Mouse (Mus musculus): ENCODE results near the gene Fam209.

The Fam209 gene

DNA sequence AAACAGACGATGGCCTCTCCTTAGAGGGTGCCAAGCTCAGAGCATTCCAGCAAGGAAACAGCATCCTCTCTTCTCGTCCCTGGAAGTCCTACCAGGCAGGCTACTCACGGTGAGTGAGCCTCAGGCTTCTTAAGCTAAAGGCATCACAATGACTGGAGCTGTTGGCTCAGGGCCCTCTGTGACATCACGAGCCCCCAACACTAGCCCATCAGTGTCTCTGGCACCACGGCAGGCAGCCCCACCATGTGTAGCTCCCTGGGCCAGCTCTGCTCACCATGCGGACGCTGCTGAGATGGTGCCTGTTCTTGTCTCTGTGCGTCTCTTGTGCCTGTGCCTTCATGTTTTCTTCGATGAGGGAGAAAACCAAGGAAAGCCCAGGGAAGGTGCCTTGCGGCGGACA, at the start of gene Fam209:
Fam209 (plus strand) TSS at position 203 of the 400 bp plus-strand sequence.
- no peak for DNase-seq (ENCODE audit: low spot score in 2 of 2)

DNA sequence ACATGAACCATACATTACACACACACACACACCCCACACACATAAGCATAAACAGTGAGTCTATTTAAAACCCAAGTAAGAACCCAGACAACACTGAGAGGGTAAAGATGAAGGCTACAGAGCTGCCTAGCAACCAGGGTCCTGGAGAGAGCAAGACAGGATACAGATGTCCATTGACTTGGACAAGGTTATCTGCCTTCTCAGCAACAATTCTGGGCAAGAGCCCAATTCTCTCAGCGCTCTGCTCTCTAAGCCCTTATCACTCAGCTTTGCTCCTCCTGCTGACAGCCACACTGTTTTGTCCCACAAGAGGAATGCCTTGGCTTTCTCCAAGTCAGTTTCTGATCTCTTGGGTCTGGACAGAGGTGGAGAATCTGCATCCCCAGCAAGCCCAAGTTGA, 41.7 kb upstream of the Fam209 start:
- no peak for DNase-seq (ENCODE audit: low spot score in 2 of 2)

DNA sequence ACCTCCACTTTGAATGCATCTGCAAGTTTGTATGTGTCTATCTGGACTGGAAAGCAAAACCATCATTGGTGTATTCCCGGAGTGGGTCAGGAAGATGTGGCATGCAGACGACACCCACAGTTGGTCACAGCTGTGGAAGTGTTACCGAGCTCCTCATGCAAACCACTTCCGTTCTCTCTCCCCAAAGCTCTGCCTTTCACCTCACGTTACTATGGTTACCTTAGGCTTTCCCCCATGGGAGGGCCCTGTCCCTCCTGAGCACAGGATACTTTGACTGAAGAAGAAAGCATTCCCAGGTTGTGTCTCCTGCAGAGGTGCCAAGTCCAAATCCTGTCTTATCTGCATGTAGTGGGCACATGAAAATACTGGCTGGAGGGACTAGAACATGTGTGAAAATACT, 38.6 kb upstream of the Fam209 start:
- DNase-seq (ENCODE audit: low spot score in 2 of 2) = peak; percentile 68 to 77

DNA sequence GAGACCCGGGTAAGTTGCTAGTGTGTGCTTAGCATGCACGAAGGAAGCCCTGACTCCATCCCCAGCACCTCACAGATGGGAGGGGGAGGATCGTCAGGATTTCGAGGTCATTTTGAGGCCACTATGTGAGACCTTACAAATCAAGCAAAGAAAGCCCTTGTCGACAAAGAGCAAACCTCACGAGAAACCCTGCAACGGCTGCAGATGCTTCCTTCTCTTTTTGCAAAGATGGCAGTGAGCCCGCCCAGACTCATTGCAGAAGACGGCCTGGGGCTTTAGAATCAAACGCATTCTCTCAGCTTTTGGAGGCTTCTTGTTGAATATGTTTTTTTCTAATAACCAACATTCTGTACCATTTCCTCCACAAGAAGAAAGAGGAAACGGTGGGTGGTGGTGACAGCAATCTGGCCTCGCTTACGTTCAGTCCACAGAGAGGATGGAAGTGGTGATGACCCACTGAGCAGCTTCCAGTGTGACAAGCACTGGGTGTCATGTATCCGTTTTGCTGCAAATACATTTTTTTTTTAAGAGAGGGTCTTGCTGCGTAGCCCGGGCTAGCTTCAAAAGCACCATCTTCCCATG, 34.9 kb upstream of the Fam209 start:
- DNase-seq (ENCODE audit: low spot score in 2 of 2) = peak; percentile 52 to 57

DNA sequence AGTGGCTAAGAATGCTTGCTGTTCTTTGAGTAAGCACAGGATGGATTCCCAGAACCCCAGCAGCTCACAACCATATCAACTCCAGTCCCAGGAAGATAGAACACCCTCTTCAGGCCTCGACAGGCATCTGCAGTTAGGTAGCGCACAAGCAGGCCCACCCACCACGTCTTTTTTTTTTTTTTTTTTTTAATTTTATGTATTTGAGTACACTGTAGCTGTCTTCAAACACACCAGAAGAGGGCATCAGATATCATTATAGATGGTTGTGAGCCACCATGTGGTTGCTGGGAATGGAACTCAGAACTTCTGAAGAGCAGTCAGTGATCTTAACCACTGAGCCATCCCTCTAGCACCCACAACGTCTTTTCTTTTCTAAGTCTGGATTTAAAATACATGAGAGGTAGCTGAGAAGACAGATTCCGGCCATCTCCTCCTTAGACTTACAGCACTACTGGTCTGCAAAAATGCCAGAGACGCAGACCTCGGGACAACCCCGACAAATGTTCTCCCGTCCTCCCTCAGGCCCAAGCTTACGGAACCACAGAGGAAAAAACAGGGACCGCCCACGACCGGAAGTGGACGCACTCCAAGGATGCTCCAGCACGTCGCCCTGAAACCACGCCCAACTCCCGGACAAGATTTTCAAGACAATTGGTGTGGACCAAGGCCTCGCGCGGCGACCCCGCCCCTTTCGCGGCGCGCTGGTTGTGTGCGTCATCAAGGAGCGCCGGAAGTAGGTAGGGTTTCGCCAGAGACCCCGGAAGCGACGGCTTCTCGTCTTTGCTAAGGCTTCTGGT, 32.3 kb upstream of the Fam209 start, which contains the start of gene Rtf2:
Rtf2 (plus strand) TSS at position 714 of the 797 bp plus-strand sequence.
- peak; percentile 95 to 97 for DNase-seq (ENCODE audit: low spot score in 2 of 2)

DNA sequence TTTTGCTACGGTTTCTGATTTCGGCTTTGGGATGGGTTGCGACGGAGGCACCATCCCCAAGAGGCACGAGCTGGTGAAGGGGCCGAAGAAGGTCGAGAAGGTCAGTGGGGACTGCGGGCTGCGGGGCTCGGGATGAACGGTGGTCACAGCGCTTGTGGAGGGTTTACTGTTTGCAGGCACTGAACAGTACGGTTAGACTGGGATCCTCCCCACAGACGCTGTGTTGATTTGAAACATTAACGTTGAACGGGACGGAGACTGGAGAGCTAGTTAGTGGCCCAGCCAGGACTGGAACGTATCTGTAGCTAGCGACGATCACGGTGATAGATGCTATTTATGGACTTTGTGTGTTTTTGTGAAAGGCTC, 31.7 kb upstream of the Fam209 start:
- no peak for DNase-seq (ENCODE audit: low spot score in 2 of 2)

DNA sequence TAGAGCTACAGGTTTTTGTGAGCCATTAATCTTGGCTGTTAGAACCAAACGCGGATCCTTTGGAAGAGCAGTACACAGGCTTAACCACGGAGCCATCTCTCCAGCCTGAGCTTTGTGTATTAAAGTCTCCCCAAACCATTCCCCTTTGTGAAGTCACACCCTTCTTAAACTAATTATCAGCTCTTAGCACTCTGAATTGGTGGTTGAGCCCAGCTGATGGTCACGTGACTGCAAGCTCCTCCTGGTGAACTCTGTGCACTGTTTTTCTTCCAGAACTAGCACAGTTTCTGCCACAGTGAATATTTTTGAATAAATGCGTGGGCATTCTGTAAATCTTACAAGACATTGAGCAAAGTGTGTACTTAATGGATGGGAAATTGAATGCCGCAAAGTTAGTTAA, 31.1 kb upstream of the Fam209 start:
- DNase-seq (ENCODE audit: low spot score in 2 of 2) = no peak

DNA sequence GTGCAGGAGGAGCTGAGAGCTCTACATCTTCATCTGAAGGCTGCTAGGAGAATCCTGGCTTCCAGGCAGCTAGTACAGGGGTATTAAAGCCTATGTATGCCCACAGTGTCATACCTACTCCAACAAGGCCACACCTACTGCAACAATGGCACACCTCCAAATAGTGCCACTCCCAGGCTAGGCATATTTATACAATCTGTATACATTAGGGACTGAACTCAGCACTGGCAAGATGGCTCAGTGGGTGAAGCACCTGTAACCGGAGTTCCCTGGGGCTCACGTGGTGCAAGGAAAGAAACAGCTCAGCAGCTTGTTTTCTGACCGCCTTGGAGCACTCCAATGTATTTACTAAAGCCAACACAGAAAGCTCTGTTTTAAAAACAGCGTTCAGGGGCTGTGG, 26.7 kb upstream of the Fam209 start:
- no peak for DNase-seq (ENCODE audit: low spot score in 2 of 2)

DNA sequence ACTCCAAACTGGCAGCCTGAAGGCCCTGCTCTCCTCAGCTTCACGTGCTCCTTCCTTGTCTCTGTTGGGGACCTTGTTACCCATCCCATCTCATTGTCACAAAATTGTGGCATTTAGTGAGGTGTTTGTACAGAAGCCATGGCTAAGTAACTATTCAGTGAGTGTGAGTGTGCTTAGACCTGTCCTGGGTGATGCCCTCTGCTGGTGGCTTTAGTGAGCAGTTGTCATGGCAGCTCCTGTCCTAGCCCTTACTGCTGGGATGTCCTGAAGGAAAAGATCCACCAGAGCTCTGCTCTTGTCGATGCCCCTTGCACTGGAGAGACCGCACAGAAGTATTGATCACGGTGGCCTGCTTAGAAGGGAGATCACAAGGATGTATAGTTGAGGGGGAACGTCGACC, 25.0 kb upstream of the Fam209 start:
- DNase-seq (ENCODE audit: low spot score in 2 of 2) = peak in 1 of 2 experiments; percentile 37

DNA sequence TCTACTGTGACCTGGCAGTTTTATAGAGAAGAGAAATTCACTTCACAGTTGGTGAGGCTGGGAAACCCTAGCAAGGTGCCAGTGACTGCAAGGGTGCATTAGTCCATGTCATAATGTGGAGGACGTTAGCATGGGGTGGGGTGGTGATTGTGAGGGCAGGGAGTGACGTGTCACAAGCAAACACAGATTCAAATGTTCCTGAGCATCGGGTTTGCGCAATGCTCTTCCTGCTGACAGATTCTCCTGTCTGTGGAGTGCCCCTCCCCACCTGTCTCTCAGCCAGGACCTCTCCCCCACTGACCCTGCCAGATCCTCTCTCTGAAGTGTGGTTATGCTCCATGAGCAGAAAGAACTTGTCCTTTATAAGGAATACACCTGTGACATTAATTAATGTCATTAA, 24.0 kb upstream of the Fam209 start:
- DNase-seq (ENCODE audit: low spot score in 2 of 2) = no peak

DNA sequence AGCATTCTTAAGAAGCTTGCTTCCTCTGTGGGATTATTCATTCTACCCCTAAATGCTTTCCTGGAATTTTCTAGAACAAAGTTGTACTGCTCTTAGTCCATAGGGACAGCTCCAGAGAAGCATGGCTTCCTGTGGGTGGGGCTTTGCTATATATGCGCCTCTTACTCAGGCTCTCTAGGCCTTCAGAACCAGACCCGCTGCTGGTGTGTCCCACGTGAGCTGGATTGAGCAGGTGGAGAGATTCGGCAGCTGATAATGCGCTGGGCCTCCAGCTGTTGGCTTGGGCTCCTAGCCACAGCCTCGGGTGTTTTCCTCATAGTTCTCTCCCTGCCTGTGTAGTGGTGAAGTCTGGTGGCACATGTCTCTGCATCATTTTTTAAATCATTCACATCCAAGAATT, 21.7 kb upstream of the Fam209 start:
- DNase-seq (ENCODE audit: low spot score in 2 of 2) = no peak

DNA sequence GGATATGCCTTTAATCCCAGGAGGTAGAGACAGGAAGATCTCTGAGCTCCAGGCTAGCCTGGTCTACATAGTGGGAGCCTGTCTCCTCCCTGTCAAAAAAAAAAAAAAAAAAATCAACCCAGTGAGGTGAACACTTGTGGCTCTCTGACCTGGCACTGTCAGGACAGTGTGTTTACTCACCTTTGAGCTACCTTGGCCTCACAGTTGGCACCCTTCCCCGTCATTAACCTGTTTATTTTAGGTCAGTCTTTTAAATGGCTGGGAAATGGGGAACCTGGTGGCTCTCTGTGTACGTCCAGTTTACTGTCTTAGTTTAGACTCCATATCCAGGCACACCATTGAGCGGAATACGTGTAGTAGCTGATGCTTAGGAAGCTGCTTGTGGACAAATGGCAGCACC, 20.3 kb upstream of the Fam209 start:
- no peak for DNase-seq (ENCODE audit: low spot score in 2 of 2)

DNA sequence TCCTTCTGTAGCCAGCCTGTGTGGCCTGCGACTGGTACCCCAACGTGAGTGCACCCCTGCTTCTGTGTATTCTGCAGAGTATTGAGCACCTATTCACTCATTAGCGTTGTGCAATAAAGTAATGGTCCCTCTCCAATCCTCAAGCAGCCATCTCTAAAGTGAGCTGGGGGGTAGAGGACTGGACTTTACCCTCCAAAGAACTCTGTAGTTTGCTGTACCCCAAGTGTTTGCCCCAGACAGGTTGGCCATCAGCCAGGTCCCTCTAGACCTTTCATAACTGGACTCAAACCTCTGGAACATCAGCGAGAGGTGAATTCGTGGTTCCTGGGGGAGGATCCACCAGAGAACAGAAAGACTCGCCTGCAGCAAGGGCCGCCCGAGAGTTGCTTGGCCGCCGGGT, 19.9 kb upstream of the Fam209 start:
- no peak for DNase-seq (ENCODE audit: low spot score in 2 of 2)

DNA sequence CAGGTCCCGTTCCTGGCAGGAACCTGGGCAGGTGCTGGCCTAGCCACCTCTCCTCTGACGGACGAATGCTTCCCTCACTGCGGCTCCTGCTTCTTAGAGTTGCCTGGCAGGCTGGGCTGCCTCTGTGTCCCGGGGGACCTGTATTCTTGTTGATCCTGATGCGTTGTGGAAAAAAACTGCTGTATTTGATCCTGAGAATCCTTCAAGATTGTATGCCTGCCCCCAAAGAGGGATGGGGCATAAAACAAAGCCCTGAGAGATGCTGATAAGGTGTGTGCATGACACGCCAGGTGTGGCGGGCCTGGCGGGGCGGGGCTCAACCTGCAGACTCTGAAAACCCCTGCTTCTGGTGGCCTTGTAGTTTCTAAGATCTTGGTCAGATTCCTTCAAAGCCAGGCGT, 13.8 kb upstream of the Fam209 start, which contains the start of gene Gcnt7:
Gcnt7 (minus strand) TSS at position 101 of the 400 bp plus-strand sequence.
- DNase-seq (ENCODE audit: low spot score in 2 of 2) = no peak

DNA sequence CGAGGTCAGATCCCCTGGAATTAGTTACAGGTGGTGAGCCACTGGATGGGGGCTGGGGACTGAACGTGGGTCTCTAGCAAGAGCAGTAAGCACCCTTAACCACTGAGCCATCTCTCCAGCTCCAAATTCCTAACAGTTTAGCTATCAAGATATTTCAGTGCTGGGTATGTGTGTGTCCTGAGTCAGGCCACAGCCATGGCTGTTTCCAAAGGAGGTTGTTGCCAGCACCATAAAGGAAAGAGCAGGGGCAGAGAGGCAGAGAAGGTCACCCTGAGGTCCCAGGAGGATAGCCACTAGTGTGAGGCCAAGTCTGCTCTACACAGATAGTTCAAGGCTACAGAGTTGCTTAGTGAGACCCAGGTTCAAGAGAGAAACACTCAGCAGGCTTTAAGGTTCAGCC, 11.7 kb upstream of the Fam209 start:
- no peak for DNase-seq (ENCODE audit: low spot score in 2 of 2)

DNA sequence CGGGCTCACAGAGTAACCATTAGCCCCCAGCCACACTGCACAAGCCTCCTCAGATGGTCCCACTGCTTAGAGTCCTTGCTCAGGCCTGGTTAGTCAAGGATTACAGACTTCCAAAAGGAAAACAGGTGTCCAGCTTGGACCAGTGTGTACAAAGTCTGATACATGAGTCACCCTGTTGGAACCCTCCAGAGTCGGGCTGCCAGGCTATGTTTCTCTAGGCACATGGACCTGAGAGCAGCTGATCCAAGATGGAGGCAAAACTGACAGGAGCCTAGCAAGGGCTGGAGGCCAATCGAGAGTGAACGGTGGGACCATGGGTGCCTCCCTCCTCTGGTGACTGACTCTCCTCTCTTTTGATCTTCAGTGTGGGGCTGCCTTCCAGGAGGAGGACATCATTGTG, 9.5 kb upstream of the Fam209 start:
- DNase-seq (ENCODE audit: low spot score in 2 of 2) = no peak

DNA sequence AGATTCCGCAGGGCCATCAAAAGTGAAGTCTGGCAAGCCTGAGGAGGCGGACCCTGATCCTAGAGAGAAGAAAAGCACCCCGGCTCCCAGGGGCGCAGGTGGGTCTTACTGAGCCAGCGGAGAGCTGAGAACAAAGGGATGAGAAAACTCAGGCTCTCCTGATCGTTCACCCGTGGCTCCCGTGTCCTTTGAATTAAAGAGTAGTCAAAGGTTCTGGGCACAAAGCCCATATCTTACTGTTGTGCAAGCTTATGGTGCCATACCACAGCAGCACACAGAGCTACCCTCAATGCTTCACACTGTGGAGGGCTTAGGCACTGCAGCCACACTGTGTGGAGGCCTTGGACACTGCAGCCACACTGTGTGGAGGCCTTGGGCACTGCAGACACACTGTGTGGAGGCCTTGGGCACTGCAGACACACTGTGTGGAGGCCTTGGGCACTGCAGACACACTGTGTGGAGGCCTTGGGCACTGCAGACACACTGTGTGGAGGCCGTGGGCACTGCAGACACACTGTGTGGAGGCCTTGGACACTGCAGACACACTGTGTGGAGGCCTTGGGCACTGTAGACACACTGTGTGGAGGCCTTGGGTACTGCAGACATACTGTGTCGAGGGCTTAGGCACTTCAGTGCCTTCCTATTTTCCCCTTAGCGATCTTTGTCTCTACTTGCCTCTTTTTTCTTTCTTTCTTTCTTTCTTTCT, 5.7 kb upstream of the Fam209 start:
- no peak for DNase-seq (ENCODE audit: low spot score in 2 of 2)

DNA sequence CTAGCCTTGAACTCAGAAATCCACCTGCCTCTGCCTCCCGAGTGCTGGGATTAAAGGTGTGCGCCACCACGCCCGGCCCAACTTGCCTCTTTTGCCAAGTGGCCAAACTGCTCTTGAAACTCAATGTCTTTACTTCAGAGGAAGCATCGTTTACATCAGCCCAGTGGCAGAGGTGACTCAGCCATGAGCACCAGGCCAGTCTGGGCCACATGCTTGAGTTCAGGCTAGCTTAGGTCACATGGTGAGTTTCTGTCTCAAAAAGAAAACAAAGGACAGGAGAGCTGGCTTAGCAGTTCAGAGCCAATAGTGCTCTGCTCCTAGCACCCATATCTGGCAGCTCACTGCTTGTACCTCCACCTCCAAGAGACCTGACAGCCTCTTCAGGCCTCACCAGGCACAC, 5.1 kb upstream of the Fam209 start:
- DNase-seq (ENCODE audit: low spot score in 2 of 2) = no peak

DNA sequence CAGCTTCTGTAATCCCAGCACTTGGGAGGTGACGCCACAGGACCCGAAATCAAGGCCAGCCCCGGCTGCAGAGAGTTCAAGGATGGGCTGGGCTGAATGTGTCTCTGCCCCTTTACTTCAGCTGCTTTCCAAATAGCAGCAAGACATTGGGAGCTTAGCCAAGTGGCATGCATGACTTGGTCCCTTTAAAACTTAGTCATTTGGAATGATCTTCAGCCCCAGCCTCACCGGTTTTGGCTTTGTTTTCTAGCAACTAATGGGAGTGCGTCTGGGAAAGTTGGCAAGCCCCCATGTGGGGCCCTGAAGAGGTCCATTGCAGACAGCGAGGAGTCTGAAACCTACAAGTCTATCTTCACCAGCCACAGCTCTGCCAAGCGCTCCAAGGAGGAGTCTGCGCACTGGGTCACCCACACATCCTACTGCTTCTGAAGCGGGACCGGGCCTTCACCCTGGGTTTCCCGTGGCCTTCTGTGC, 3.9 kb upstream of the Fam209 start:
- no peak for DNase-seq (ENCODE audit: low spot score in 2 of 2)

DNA sequence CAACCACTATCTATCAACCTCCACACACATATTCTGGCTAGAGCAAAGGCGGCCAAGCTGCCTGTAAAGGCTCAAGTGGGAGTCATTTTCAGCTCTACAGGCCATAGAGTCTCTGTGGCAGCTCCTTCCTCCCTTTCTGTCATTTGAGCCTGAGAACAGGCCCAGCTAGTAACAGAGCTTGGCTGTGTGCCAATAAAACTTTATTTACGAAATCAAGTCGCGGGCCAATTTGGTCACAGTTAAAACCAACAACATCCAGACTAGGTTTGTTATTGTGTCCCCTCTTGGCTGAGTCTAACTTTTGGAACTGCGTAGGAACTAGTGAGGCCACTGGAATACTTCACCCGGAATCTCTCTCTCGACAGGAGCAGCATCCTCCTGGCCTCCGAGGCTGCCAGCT, 1.3 kb downstream of the Fam209 start:
- no peak for DNase-seq (ENCODE audit: low spot score in 2 of 2)

DNA sequence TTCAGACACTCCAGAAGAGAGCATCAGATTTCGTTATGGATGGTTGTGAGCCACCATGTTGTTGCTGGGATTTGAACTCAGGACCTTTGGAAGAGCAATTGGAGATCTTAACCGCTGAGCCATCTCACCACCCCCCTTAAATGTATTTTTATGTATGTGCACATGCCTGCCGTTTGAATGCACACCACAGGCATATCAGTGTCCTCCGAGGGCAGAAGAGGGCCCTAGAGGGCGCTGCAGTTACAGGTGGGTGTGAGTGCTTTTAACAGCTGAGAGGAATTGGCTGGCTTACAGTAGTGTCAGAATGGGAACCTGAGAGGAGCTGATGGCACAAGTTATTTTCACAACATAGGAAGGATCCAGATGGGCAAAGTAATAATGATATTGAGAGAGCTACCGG, 2.6 kb downstream of the Fam209 start:
- peak in 1 of 2 experiments; percentile 30 for DNase-seq (ENCODE audit: low spot score in 2 of 2)

DNA sequence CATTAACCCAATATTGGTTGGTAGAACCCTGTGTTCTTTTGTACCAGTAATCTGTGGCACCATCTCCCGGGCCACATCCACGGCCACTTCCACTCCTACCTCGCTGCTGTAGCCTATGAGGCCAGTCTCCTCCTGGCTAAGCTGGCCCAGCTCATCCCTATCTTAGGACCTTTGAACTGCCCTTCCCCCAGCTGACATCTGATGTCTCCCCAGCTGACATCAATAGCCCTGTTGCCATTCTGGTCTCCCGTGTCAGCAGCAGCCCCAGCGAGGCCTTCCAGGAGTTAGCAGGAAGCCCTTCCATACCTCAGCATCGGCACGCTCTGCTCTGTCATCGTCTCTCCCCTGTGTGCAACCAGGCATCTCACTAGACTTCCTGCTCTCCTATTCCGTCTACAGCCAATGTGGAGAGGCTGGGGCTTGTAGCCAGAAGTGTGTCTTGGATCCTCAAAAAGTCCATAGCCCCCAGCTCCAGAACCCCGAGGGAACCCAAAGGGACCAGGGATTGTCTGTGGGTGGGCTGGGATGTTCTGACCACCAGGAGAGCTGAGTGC, 4.5 kb downstream of the Fam209 start:
- no peak for DNase-seq (ENCODE audit: low spot score in 2 of 2)
